Mouse (Mus musculus): ENCODE data around the gene Chrna4. TPM values are rescaled to one million over a fixed set of nuclear protein-coding genes. Genes with fewer than 3 reads are reported as not detected.

The Chrna4 gene
- polyA plus RNA-seq, 1 experiment from 2014 or later: 1.3 TPM

DNA sequence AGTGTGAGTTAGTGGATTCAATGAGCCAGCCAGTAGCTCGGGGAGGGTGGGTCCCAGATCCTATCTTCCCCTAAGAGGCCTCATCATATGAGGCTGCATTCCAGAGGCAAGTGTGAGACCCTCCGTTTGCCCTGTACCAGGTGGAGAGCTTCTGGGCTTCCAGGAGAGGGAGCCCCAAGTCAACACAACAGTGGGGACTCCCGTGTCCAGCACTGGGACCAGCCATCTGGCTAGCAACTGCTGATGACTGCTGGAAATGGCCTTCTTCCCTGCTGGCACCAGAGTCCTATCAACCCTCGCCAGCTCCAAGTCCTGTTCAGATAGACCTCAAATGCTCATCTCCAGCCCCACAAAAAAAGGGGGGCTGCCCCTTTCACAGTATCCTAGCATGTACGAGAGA is 10.9 kb downstream of the Chrna4 start:
- DNase-seq (ENCODE audit: low spot score): no peak
- WGBS: 40% methylated on average over 5 of the region's 5 CpGs
- Histone ChIP-seq H3K27me3 (ENCODE audit: low read depth, poor library complexity, severe bottlenecking) (peaks cover 58% of the 10 kb centered on the region), H3K9me3 (replicated peaks) (no peaks in the 10 kb centered on the region), H3K4me1 (no peaks in the 10 kb centered on the region), H3K4me3 (no peak overlapping the region), H3K27ac (no peak overlapping the region), H3K36me3 (no peaks in the 10 kb centered on the region)

DNA sequence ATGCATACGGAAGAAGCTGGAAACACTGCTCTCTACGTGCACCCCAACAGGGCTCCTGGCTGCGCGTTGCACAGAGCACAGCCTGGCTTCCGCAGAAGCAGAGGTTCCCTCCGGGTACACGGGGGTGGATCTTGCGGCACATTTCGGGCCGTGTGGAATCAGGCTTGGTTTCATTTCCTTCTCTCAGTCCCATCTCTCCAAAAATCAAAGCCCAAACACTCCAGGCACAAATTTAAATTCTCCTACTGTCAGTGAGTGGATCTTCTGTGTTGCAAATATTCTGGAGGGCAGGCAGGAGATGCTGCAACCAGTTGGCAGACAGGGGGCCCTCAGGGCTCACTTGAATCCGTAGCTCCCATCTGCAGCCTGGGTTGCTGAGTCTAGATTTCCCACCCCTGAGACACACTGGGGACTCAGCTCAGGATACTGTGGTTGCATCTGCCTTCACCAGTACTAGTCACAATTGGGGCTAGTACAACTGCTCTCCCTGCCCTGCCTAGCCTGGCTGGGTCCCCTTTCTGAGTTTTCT is 11.9 kb downstream of the Chrna4 start:
- no peak overlapping the region for H3K4me3 ChIP-seq
- peaks cover 48% of the 10 kb centered on the region for H3K27me3 ChIP-seq (ENCODE audit: low read depth, poor library complexity, severe bottlenecking)
- no peaks in the 10 kb centered on the region for H3K4me1 ChIP-seq
- no peak overlapping the region for H3K27ac ChIP-seq
- H3K36me3 ChIP-seq: no peaks in the 10 kb centered on the region
- 83% methylated on average over 11 of the region's 11 CpGs for WGBS
- DNase-seq (ENCODE audit: low spot score): no peak
- no peaks in the 10 kb centered on the region for H3K9me3 ChIP-seq (replicated peaks)

DNA sequence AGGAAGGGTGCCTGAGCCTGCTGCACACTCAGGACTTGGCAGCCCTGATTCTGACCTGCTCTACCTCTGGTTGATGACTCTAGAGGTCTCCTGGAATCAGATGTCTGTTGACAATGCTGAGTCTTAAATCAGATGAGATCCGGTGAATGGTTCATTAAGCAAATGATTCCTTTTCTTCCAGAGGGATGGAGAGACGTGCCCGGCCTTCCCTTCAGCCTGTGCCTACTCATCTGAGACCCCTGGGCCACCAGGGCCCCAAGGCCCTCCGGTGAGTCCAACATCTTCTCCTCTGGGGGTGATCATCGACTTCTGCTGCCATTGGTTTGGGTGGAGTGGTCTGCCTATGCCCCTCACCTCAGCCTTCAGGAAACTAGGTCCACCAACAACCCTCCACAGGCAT is 35.0 kb downstream of the Chrna4 start:
- no peak for DNase-seq (ENCODE audit: low spot score)
- Histone ChIP-seq H3K4me3 (no peak overlapping the region), H3K9me3 (replicated peaks) (no peaks in the 10 kb centered on the region), H3K4me1 (no peaks in the 10 kb centered on the region), H3K27ac (no peak overlapping the region), H3K36me3 (no peaks in the 10 kb centered on the region), H3K27me3 (ENCODE audit: low read depth, poor library complexity, severe bottlenecking) (no peaks in the 10 kb centered on the region)
- 88% methylated on average over 5 of the region's 5 CpGs for WGBS

DNA sequence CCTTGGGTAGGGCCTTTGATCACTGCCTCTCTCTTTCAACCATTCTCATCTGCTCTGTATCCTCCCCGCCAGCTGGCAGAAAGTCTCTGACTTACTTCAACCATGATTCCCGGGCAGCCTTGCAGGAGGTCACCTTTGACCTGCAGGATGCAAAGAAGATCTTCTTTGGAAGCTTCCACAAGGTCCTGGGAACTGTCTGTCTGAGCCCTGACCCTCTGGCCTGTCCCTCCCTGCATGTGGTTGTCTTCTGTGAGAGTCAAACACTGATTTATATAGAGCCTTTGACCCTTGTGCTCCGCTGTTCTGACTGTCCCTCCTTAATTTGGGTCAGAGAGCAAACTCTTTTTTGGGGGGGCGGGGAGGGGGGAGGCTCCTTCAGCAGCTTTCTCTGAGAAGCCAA is 36.3 kb downstream of the Chrna4 start:
- WGBS: 49% methylated on average over 4 of the region's 4 CpGs
- no peak for DNase-seq (ENCODE audit: low spot score)
- Histone ChIP-seq H3K27ac (no peak overlapping the region), H3K9me3 (replicated peaks) (no peaks in the 10 kb centered on the region), H3K4me3 (no peak overlapping the region), H3K4me1 (no peaks in the 10 kb centered on the region), H3K36me3 (no peaks in the 10 kb centered on the region), H3K27me3 (ENCODE audit: low read depth, poor library complexity, severe bottlenecking) (no peaks in the 10 kb centered on the region)

DNA sequence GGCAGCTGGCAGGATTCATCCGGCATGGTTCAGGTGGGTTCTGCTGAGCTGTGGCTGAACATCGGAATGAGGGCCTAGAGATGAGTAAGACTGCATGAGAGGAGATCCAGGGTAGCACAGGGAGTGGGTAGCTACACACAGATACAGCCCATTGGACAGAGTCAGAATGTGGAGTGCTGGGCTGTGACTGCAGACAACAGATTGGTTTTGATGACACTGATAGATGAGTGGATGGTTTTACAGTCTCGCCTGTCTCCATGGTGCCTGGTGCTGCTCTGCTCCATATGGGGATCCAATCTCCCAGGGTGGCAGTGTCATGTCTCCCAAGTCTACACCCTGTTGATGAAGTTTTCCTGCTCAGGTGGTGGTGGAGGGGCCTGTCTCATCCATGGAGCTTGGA is 46.4 kb downstream of the Chrna4 start:
- H3K27ac ChIP-seq: no peak overlapping the region
- no peaks in the 10 kb centered on the region for H3K27me3 ChIP-seq (ENCODE audit: low read depth, poor library complexity, severe bottlenecking)
- no peaks in the 10 kb centered on the region for H3K9me3 ChIP-seq (replicated peaks)
- H3K4me1 ChIP-seq: no peaks in the 10 kb centered on the region
- no peaks in the 10 kb centered on the region for H3K36me3 ChIP-seq
- no peak overlapping the region for H3K4me3 ChIP-seq
- no peak for DNase-seq (ENCODE audit: low spot score)
- 69% methylated on average over 3 of the region's 3 CpGs for WGBS

DNA sequence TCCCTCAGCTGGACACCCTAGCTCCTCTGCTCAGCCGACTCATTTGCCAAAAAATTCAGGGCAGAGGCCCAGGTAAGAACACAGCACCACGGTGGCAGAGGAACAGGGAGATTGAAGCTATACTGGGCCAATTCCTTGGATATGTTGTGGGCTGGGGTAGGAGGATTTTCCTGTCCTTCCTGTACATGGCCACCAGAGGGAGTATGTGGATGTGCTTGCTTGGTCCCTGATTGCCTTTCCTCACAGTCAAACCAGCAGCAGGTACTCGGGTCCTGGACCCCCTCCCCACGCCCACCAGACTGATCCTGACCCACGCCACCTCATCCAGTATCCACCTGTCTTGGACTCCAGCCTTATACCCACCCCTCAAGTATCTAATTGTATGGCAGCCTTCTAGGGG is 46.9 kb downstream of the Chrna4 start:
- 22% methylated on average over 5 of the region's 5 CpGs for WGBS

DNA sequence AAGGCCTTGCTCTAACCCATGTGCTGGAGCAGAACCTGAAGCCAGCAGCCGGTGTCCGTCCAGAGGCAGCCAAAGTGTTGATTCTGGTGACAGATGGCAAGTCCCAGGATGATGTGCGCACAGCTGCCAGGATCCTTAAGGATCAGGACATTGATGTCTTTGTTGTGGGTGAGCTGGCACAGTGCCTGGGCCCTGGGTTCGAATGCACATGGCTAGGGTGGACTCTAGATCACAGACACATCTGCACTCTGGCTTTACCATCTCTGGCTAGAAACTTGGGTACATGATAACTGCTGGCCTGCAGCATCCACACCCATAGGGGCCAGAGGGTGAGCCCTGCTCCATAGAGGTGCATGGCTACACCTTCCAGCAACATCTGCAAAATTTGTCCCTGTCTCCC is 47.9 kb downstream of the Chrna4 start:
- WGBS: 89% methylated on average over 4 of the region's 4 CpGs
- H3K9me3 ChIP-seq (replicated peaks): no peaks in the 10 kb centered on the region
- H3K27me3 ChIP-seq (ENCODE audit: low read depth, poor library complexity, severe bottlenecking): no peaks in the 10 kb centered on the region
- H3K4me3 ChIP-seq: no peak overlapping the region
- no peaks in the 10 kb centered on the region for H3K36me3 ChIP-seq
- no peak for DNase-seq (ENCODE audit: low spot score)
- no peaks in the 10 kb centered on the region for H3K4me1 ChIP-seq
- no peak overlapping the region for H3K27ac ChIP-seq

More for the DNA sequence above, 46.9 kb downstream of the Chrna4 start:
- Histone ChIP-seq H3K4me3 (no peak overlapping the region), H3K4me1 (no peaks in the 10 kb centered on the region), H3K36me3 (no peaks in the 10 kb centered on the region), H3K9me3 (replicated peaks) (no peaks in the 10 kb centered on the region), H3K27me3 (ENCODE audit: low read depth, poor library complexity, severe bottlenecking) (no peaks in the 10 kb centered on the region), H3K27ac (no peak overlapping the region)
- DNase-seq (ENCODE audit: low spot score): peak; percentile 57

DNA sequence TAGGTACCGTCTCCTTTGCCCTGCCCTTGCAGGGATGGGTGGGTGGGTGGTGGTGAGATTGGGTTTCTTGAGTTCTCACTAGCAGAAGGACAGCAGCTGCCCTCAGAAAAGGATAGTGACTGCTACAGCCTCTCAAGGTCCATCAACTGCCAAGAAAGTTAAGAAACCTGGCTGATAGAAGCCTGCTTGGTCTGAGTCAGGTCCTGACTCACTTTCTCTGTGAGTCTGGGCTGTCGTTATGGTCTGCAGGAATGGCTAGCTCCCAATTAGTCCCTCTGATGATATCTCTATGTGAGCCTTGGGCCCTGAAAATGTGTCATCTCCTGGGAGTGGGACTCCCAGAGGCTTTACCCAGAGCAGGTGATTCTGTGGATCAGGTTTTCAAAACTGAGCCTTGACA is 49.0 kb downstream of the Chrna4 start:
- Histone ChIP-seq H3K27ac (no peak overlapping the region), H3K9me3 (replicated peaks) (no peaks in the 10 kb centered on the region), H3K4me3 (no peak overlapping the region), H3K27me3 (ENCODE audit: low read depth, poor library complexity, severe bottlenecking) (no peaks in the 10 kb centered on the region), H3K36me3 (no peaks in the 10 kb centered on the region), H3K4me1 (no peaks in the 10 kb centered on the region)
- DNase-seq (ENCODE audit: low spot score): no peak
- 74% methylated on average over 2 of the region's 2 CpGs for WGBS

DNA sequence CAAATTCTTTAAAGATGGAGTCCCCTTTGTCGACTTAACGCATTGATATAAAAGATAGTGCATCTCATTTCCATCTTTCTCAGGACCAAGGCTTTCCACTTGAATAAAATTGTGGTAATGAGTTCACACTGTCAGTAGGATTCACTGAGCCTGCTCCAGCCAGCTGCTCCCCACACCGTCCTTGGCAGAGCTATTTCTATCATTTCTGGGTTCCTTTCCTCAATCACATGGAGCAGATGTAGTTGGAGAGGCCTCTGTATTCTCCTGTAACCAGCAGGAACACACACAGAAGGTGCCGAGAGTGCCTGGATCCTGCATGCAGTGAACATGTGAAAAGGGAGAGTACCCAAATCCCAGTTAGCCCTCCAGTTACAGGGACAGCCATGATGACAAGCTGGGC is 53.0 kb downstream of the Chrna4 start:
- Histone ChIP-seq H3K4me1 (peaks cover 4% of the 10 kb centered on the region; the same call in 1 of the 2 replicates), H3K27ac (no peak overlapping the region), H3K9me3 (replicated peaks) (no peaks in the 10 kb centered on the region), H3K27me3 (ENCODE audit: low read depth, poor library complexity, severe bottlenecking) (no peaks in the 10 kb centered on the region), H3K36me3 (no peaks in the 10 kb centered on the region), H3K4me3 (no peak overlapping the region)
- DNase-seq (ENCODE audit: low spot score): no peak
- WGBS: 74% methylated on average over 4 of the region's 4 CpGs

DNA sequence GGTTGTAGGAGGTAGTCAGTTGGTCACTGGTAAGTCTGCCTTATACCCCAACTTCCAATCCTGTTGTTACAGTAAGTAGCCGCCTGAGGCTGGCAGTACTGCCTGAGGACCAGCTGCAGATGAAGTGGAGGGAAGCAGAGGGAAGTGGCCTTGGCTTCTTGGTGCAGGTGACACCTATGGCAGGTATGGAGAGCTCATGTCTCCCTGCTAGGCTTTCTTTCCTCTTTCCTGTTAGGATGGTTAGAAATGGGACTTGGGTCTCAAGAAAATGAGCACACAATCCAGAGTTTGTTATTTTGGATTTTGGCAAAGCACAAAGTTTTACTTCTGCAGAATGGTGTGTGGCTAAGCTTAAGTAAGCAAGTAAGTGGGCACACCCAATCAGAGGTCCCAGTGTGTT is 54.4 kb downstream of the Chrna4 start:
- H3K36me3 ChIP-seq: no peaks in the 10 kb centered on the region; the same call in 1 of the 2 replicates
- peaks cover 4% of the 10 kb centered on the region; the same call in 1 of the 2 replicates for H3K4me1 ChIP-seq
- no peak for DNase-seq (ENCODE audit: low spot score)
- no peaks in the 10 kb centered on the region for H3K27me3 ChIP-seq (ENCODE audit: low read depth, poor library complexity, severe bottlenecking)
- no peaks in the 10 kb centered on the region for H3K9me3 ChIP-seq (replicated peaks)
- H3K27ac ChIP-seq: no peak overlapping the region
- WGBS: 56% methylated on average over 1 of the region's 1 CpGs
- H3K4me3 ChIP-seq: no peak overlapping the region

DNA sequence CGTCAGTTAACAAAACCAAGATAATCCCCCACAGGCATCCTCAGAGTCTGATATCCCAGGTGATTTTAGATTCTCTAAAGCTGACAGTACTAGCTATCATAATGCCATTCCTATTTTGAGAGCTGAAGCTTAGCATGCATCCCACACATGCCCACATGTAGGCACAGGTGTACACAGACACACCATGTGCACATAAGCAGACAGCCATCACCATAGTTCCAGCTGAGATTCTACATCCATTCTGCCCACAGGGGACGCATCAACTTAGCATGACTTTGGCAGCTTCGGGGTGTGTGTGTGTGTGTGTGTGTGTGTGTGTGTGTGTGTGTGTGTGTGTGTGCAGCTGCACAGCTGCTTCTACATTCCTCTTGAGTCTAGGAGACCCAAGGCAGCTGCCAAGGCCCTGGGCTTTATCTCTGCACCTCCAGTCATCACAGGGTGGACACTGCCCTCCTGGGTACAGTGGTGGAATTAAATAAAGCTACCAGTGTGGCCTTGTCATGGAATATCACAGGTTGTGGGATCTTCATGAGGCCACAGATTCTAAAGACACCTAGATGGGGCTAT is 54.9 kb downstream of the Chrna4 start:
- peaks cover 2% of the 10 kb centered on the region; the same call in 1 of the 2 replicates for H3K36me3 ChIP-seq
- no peak overlapping the region for H3K4me3 ChIP-seq
- H3K9me3 ChIP-seq (replicated peaks): no peaks in the 10 kb centered on the region
- no peak for DNase-seq (ENCODE audit: low spot score)
- H3K27me3 ChIP-seq (ENCODE audit: low read depth, poor library complexity, severe bottlenecking): no peaks in the 10 kb centered on the region
- H3K27ac ChIP-seq: no peak overlapping the region
- peaks cover 4% of the 10 kb centered on the region; the same call in 1 of the 2 replicates for H3K4me1 ChIP-seq
- WGBS: 90% methylated on average over 3 of the region's 3 CpGs

DNA sequence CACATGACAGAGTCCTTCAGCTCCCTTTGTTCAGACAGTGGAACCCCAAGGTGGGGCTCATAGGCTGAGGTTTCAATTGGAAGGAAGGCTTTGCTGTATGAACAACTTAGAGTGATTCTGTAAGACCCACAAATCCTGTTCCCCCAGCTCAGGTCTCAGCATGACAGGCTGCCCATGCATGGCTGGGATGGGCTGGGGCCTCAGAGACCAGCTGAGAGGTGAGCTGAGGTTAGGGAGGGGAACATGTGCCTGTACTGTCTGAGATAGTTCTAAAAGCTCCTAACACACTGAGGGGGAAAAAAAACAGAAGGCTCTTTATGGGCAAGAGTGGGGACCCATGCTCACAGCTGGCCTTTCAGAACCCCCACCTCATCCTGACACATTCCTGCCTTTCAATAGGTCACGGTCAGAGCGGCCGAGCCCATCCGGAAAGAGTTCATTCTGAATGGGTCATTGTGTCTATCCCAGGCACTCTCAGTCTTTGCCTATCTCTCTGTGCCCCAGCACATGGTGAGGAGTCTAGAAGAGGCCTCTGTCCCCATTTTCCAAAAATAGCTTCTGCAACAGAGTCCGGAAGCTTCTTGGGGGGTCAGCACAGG is 55.8 kb downstream of the Chrna4 start:
- Histone ChIP-seq H3K4me1 (peaks cover 4% of the 10 kb centered on the region; the same call in 1 of the 2 replicates), H3K36me3 (peaks cover 10% of the 10 kb centered on the region), H3K4me3 (no peak overlapping the region), H3K9me3 (replicated peaks) (no peaks in the 10 kb centered on the region), H3K27me3 (ENCODE audit: low read depth, poor library complexity, severe bottlenecking) (no peaks in the 10 kb centered on the region), H3K27ac (no peak overlapping the region)
- DNase-seq (ENCODE audit: low spot score): no peak
- 81% methylated on average over 5 of the region's 5 CpGs for WGBS

DNA sequence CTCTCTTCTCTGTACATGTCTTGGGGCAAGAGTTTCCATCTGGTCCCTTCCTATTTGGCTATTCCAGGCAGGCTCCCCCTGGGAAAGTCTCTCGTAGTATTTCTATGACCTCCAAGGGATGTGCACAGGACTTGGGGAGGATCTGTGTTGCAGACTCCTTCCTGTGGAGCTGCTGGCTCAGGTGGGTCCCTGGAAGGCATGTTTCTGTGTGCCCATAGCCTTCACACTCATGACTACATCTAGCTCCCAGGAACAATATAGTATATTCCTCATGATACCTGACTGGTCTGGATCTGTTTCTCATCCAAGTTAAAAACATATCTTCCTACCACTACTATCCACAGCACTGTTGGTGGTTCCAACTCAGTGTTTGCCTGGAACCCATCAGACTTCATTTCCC is 56.3 kb downstream of the Chrna4 start:
- Histone ChIP-seq H3K4me3 (no peak overlapping the region), H3K36me3 (peaks cover 16% of the 10 kb centered on the region), H3K4me1 (peaks cover 4% of the 10 kb centered on the region; the same call in 1 of the 2 replicates), H3K27ac (no peak overlapping the region), H3K9me3 (replicated peaks) (no peaks in the 10 kb centered on the region), H3K27me3 (ENCODE audit: low read depth, poor library complexity, severe bottlenecking) (no peaks in the 10 kb centered on the region)
- WGBS: 96% methylated on average over 1 of the region's 1 CpGs
- no peak for DNase-seq (ENCODE audit: low spot score)
